Mouse (Mus musculus) liver, adult 2 months (tissue): ENCODE data around the gene Gm12830. TPM values are rescaled to one million over a fixed set of nuclear protein-coding genes. Genes with fewer than 3 reads are reported as not detected.
A peak's percentile ranks its signal among the peaks of the same experiment; 100 is the strongest.

Experiments used
- DNase-seq: peaks from one replicate; pipeline ENCODE4 v3.0.0-alpha.2; 2011; ENCODE audit warnings: low read depth, low spot score; ENCODE audit errors: extremely low read depth
- H3K27ac ChIP-seq: fragments of 200-500 bp; replicated peaks from 2 replicates; pipeline ENCODE4 v1.5.1; 2012; ENCODE audit warnings: low read depth, mild to moderate bottlenecking, control low read depth, inconsistent platforms, low read length; ENCODE audit not compliant: insufficient read depth
- H3K27me3 ChIP-seq: fragments of 200-500 bp; 2 replicates; pipeline ENCODE4 v1.6.1; 2012; ENCODE audit warnings: mild to moderate bottlenecking, moderate library complexity, low read length, inconsistent platforms; ENCODE audit not compliant: control insufficient read depth, insufficient read depth
- H3K36me3 ChIP-seq: fragments of 200-500 bp; 2 replicates; pipeline ENCODE4 v1.6.1; 2012; ENCODE audit warnings: low read length, inconsistent platforms; ENCODE audit not compliant: control insufficient read depth, insufficient read depth
- H3K4me1 ChIP-seq: fragments of 200-500 bp; 2 replicates; pipeline ENCODE4 v1.6.1; 2011; ENCODE audit warnings: low read length; ENCODE audit not compliant: control insufficient read depth, insufficient read depth
- H3K4me3 ChIP-seq: fragments of 200-500 bp; 2 replicates; pipeline ENCODE4 v1.5.1; 2011; ENCODE audit warnings: low read depth, mild to moderate bottlenecking, control low read depth, low read length, moderate library complexity; ENCODE audit not compliant: insufficient read depth
- H3K79me2 ChIP-seq: fragments of 200-500 bp; 2 replicates; pipeline ENCODE4 v1.6.1; 2012; ENCODE audit warnings: inconsistent platforms, mild to moderate bottlenecking, low read length, moderate library complexity; ENCODE audit not compliant: control insufficient read depth, insufficient read depth
- H3K9ac ChIP-seq: fragments of 200-500 bp; 2 replicates; pipeline ENCODE4 v1.6.1; 2012; ENCODE audit warnings: low read depth, mild to moderate bottlenecking, control low read depth, inconsistent platforms, low read length
- CTCF ChIP-seq: fragments of 200-500 bp; IDR thresholded peaks from 2 replicates; pipeline ENCODE4 v1.5.1; 2011; ENCODE audit warnings: low read depth, low read length, control low read depth
- POLR2A ChIP-seq: fragments of 200-500 bp; IDR thresholded peaks from 2 replicates; pipeline ENCODE4 v1.6.1; 2011; ENCODE audit warnings: low read length, control low read depth; ENCODE audit not compliant: insufficient read depth; ENCODE audit errors: extremely low read depth
- WGBS: fragments of 180-500 bp; shearing (Covaris S2); methylation state at CpG from one replicate; pipeline ENCODE4 v1.1.7; 2018; 5-methylcytosine and 5-hydroxymethylcytosine counted together
- polyA plus RNA-seq: library from polyadenylated mRNA; depleted of rRNA; stranded (reverse); fragments of >200 nt; gene quantifications from 2 replicates; pipeline ENCODE4 v1.2.3, GENCODE M21; 2012
- total RNA-seq: library from RNA; depleted of rRNA; stranded (reverse); fragments of >200 nt; gene quantifications from 2 replicates; pipeline ENCODE4 v1.2.3, GENCODE M21; 2014

Gene Gm12830
- total and polyA plus RNA-seq, 2 experiments = not detected

- H3K79me2 ChIP-seq = no peaks in the 10 kb centered on the region
- 36% methylated on average over 5 of the region's 5 CpGs for WGBS
- DNase-seq = peak; percentile 4
- H3K4me1 ChIP-seq = no peaks in the 10 kb centered on the region
- H3K9ac ChIP-seq = no peak overlapping the region
- H3K27ac ChIP-seq = no peak overlapping the region
- TF ChIP-seq CTCF = no peak
- TF ChIP-seq POLR2A = no peak
- H3K4me3 ChIP-seq = no peak overlapping the region
- H3K27me3 ChIP-seq = 0 out of 2 replicates have a peak, but pooled peaks cover 5% of the 10 kb centered on the region
- no peaks in the 10 kb centered on the region for H3K36me3 ChIP-seq
Measured at GRCm38 (mm10) chr4:114797254-114797914, 24.1 kb upstream of the Gm12830 start.

GRCm38 (mm10) chr4:114798041-114798624 lies 23.4 kb upstream of the Gm12830 start:
- 0 out of 2 replicates have a peak, but pooled peaks cover 5% of the 10 kb centered on the region for H3K27me3 ChIP-seq
- H3K4me3 ChIP-seq = no peak overlapping the region
- no peaks in the 10 kb centered on the region for H3K4me1 ChIP-seq
- H3K27ac ChIP-seq = no peak overlapping the region
- TF ChIP-seq CTCF (no peak), POLR2A (no peak)
- DNase-seq = no peak
- no peaks in the 10 kb centered on the region for H3K79me2 ChIP-seq
- WGBS = 83% methylated on average over 7 of the region's 7 CpGs
- no peak overlapping the region for H3K9ac ChIP-seq
- no peaks in the 10 kb centered on the region for H3K36me3 ChIP-seq

- no peak for TF ChIP-seq POLR2A
- no peak for TF ChIP-seq CTCF
- H3K4me1 ChIP-seq = no peaks in the 10 kb centered on the region
- no peak overlapping the region for H3K9ac ChIP-seq
- no peak overlapping the region for H3K4me3 ChIP-seq
- no peak overlapping the region for H3K27ac ChIP-seq
- H3K79me2 ChIP-seq = no peaks in the 10 kb centered on the region
- H3K27me3 ChIP-seq = no peaks in the 10 kb centered on the region
- DNase-seq = no peak
- WGBS = 82% methylated on average over 5 of the region's 5 CpGs
- H3K36me3 ChIP-seq = no peaks in the 10 kb centered on the region
Measured at GRCm38 (mm10) chr4:114804096-114804495, 17.4 kb upstream of the Gm12830 start.

- H3K27me3 ChIP-seq = no peaks in the 10 kb centered on the region
- no peak overlapping the region for H3K9ac ChIP-seq
- no peaks in the 10 kb centered on the region for H3K4me1 ChIP-seq
- no peak overlapping the region for H3K4me3 ChIP-seq
- H3K27ac ChIP-seq = no peak overlapping the region
- DNase-seq = no peak
- 21% methylated on average over 9 of the region's 9 CpGs for WGBS
- no peak for TF ChIP-seq CTCF
- TF ChIP-seq POLR2A = no peak
- H3K36me3 ChIP-seq = no peaks in the 10 kb centered on the region
- H3K79me2 ChIP-seq = no peaks in the 10 kb centered on the region
Measured at GRCm38 (mm10) chr4:114818963-114819702, 2.4 kb upstream of the Gm12830 start.

GRCm38 (mm10) chr4:114834770-114835581 lies 13.5 kb downstream of the Gm12830 start:
- WGBS = 62% methylated on average over 10 of the region's 10 CpGs
- TF ChIP-seq CTCF = no peak
- no peak for TF ChIP-seq POLR2A

More at GRCm38 (mm10) chr4:114834770-114835581, 13.5 kb downstream of the Gm12830 start:
- no peaks in the 10 kb centered on the region for H3K79me2 ChIP-seq
- no peak overlapping the region for H3K27ac ChIP-seq
- H3K4me3 ChIP-seq = no peak overlapping the region
- no peaks in the 10 kb centered on the region; the same call in 1 of the 2 replicates for H3K27me3 ChIP-seq
- no peaks in the 10 kb centered on the region for H3K4me1 ChIP-seq
- H3K36me3 ChIP-seq = no peaks in the 10 kb centered on the region
- no peak for DNase-seq
- H3K9ac ChIP-seq = no peak overlapping the region
